Mouse (Mus musculus) v-Abl transformed pro-B cells (cell line): ENCODE results near the gene Thap4.
"Not testable (repeated sequence)": the region's sequence is repeated elsewhere in the genome, so short reads cannot be mapped to it uniquely, and the experiment has no call there.

ENCODE experiments used
- in situ Hi-C, 2 experiments: fragments of 400-800 bp; cut with MboI; formaldehyde crosslinking; loops; one replicate each; pipeline ENCODE4 v1.15.1; 2025; ENCODE audit not compliant: unreplicated experiment in 2 of 2

Thap4 gene

DNA sequence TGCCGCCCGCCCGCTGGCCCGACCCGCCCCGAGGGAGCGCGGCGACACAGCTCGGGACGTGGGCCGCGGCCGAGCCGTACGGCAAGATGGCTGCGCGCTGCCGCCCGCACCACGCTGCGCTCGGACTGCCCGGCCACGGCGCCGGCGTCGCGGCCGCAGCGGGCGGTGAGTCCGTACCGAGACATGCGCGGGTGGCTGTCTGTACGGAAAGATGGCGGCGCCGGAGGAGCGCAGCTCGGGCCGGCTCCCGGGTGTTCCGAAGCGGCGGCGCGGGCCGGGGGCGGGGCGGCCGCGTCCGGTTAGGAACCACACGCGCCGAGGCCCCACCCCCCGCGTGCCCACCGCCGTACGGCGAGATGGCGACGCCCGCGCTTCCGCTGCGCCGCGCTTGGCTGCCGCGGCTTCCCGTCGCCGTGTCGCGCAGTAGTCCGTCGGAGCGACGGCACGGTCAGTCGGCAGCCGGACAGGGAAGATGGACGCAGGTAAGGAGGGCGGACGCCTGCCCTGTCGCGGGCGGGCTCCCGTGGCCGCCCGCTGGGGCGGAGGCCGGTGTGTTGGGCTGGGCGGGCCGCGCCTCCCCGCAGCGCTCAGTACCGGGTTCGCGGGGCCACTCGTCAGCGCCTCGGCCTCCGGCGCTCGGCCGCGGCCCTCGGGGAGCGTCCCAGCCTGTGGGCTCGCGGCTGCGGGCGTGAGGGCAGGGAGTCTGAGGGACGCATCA, at the start of gene Thap4:
Thap4 (minus strand) TSS at position 292 of the 718 bp plus-strand sequence.
- in situ Hi-C loops = loop anchor here in 1 of 2 experiments (10.0 kb wide), 1 partner anchor 50 kb away; the partner anchor contains the start of genes Dtymk and Ing5

DNA sequence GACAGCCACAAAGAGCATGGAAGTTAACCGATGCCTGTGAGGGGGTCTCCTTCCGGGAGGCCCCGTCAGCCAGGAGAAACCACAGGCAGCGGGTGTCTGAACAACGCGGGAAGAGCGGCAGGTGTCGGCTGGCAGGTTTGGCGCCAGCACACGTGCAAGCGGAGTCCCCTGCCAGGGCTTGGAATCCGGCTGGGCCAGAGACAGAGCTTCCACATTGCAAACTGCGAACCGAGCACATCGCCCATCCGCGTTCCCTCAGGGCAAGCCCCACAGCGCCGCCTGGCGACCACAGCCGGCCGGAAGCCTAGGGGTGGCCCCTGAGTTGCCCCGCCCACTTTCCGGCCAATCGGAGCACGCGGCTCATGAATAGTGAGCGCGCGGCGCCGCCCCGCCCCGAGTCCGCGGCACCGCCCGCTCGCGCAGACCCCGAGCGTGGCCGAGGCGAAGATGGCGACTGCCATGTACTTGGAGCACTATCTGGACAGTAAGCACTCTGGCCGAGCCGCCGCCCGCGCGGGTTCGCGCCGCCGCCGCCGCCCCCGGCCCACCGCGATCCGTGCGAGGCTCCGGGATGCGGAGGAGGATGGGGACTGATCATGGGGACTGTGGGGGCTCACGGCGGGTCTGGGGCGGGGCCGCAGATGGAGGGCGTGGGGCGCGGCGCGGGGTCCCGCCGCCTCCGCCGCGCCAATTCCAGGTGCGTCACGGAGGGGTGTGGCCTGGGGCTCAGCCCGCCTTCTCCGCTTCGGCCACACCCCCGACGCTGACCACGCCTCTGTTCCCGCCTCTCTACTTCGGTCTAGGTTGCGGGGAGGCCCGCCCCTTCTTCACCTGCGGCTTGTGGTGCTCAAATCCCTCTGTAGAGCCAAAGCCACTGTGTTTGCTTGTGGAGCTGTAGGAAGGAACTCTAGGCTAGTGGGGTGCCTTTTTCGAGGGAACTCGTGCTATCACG, 49.2 kb upstream of the Thap4 start, which contains the start of gene Ing5:
Ing5 (plus strand) TSS at position 410 of the 952 bp plus-strand sequence.
- in situ Hi-C loops = loop anchor here (10.0 to 25.0 kb wide), 3 partner anchors 49 to 867 kb away; partner anchors contain the start of genes Hdlbp (in 2 of the 2), Atg4b (in 1 of the 2), Capn10 (in 1 of the 2) and Thap4 (in 1 of the 2)

DNA sequence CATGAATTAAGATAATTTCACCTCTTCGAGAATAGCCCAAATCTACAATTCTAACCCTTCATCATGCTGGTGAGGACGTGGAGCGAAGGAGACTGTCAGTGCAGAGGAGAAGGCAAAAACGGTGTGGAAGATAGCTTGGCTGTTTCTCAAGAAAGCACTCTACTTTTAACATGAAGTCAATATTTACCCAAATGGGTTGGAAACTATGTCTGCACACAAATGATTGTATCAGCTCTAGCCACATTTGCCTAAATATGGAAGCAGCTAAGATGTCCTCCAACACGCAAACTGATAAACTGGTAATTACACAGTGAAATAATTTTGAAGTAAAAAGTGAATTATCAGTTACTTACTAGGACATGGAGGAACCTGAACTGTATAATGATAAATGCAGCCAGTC, 48.1 kb upstream of the Thap4 start:
- in situ Hi-C loops = loop anchor here (10.0 to 25.0 kb wide), 3 partner anchors 48 to 865 kb away; partner anchors contain the start of genes Hdlbp (in 2 of the 2), Atg4b (in 1 of the 2), Capn10 (in 1 of the 2) and Thap4 (in 1 of the 2)

DNA sequence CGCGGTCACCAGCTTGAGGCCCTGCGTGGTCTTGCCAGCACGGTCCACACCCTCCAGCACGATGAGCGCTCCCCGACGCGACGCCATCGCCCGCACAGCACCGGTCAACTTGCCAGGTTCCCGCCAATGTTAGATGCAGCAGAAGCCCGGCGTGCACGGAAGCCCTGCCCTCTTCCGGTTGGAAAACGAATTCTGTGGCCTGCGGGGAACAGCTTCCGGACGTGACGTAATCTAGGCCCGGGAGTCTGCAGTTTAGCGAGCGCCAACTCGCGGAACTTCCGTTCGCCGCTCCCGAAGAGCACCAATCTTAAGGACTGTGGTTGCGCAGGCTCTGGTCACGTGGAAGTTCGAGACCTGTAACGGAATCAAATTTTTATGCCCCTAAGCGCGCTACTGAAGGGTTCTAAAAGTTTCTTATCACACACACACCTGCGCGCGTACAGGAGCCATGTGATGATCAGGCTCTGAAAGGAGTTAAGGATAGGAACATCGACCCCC, 47.1 kb upstream of the Thap4 start, which contains the start of gene Dtymk:
Dtymk (minus strand) TSS at position 194 of the 498 bp plus-strand sequence.
- in situ Hi-C loops = loop anchor here (10.0 to 25.0 kb wide), 3 partner anchors 47 to 864 kb away; partner anchors contain the start of genes Hdlbp (in 2 of the 2), Atg4b (in 1 of the 2), Capn10 (in 1 of the 2) and Thap4 (in 1 of the 2)

DNA sequence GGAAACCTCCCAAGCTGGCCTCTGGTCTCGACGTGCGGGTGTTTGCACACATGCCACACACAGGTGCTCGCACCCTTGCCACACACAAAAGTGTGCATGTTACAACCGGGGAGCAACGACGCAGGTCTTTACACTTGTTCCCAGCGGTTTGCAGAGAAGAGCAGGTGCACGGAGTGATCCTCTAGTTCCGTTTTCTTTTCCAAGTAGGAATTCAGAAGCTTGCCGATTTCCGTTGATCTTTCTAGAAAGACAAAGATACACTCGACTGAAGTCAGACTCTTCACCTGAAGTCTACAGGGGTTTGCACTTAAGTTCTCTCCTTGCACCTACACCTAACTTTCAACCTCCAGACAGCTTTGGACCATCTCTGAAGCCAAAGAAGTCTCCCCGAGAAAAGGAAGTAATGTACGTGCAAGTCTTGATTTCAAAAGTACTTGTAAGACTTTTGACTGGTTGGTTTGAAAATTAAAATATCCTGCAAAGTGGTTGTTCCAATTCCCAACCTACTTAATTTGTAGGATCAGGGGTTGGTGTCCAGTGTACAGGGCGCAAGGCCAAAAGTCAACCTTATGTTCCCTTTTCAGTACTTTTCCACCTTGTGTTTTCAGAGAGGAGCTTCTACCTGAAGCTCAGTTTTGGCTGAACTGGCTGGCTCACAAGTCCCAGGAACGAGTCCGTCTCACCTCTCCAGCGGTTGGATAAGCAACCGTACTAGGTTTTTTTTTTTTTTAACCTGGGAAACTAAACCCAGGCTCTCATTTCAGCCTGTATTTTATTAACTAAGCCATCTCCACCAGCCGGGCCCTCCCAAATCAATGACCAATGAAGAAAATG, 46.2 kb upstream of the Thap4 start:
- in situ Hi-C loops = loop anchor here (10.0 to 25.0 kb wide), 3 partner anchors 46 to 864 kb away; partner anchors contain the start of genes Hdlbp (in 2 of the 2), Atg4b (in 1 of the 2), Capn10 (in 1 of the 2) and Thap4 (in 1 of the 2)

DNA sequence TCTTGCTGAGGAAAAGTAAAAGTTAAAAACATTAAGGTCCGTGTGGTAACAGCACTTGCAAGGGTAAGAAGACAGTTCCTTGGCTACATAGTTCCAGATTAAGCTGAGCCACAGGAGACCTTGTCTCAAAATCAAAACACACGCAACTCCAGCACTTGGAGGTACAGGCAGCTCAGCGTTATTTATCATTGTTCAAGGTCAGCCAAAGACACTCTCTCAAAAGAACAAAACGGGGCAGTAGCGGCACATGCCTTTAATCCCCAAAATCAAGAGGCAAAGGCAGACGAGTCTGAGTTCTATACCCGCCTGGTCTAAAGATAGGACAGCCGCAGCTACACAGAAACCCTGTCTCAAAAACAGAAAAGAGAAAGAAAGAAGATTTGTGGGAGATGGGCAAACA, 41.2 kb upstream of the Thap4 start:
- in situ Hi-C loops = loop anchor here in 1 of 2 experiments (10.0 kb wide), 1 partner anchor 131 kb away; no protein-coding TSS in a partner anchor

DNA sequence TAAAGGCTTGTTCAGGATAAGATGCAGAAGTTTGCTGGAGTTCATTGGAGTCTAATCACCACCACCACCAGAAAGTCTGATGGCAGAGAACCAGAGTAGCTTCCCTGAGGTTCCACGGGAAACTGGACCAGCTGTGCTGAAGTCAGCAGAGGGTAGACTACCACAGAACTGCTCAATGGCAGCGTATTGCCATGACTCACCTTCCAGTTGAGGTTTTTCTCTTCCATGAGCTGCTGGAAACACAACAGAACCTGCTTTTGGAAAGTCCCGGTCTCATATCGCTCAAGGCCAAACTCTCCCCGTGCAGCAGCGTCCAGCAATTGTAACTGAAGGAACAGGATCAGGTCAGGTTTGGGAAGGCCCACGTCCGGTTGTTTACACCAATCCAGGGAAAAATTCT, 39.9 kb upstream of the Thap4 start:
- in situ Hi-C loops = loop anchor here in 1 of 2 experiments (10.0 kb wide), 1 partner anchor 130 kb away; no protein-coding TSS in a partner anchor

DNA sequence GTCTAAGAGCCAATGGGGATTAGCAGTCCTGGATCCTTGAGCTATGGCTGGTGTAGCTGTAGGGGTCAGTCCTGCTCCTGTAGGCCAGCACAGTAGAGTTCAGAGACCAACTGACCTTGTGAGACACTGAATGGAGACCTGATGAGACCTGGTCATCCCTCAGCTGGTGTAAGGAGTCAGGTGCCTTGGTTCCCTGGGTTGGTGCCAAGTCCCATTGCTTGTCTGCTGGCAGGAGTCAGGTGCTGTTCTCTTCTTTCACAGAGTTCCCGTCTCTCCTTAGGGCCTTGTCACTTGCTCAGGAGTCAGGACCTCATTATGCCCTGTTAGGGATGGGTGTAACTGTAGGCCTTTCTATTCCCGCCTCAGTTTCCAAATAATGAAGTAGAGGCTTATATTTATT, 32.2 kb upstream of the Thap4 start:
- in situ Hi-C loops = no loop called here

DNA sequence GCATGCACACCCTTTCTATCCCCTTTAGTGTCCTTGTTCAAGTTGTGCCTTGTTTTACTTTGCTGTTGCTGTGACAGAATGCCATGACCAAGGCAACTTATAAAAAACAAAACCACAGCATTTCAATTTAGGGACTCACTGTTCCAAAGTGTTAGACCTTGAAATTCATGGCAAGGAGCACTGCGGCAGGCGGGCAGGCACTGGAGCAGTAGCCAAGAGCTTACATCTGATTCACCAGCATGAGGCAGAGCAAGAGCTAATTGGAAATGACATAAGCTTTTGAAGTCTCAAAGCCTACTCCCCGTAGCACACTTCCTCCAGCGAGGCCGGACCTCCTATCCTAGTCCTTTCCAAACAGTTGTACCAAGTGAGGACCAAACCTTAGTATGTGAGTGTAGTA, 22.0 kb upstream of the Thap4 start:
- in situ Hi-C loops = no loop called here

DNA sequence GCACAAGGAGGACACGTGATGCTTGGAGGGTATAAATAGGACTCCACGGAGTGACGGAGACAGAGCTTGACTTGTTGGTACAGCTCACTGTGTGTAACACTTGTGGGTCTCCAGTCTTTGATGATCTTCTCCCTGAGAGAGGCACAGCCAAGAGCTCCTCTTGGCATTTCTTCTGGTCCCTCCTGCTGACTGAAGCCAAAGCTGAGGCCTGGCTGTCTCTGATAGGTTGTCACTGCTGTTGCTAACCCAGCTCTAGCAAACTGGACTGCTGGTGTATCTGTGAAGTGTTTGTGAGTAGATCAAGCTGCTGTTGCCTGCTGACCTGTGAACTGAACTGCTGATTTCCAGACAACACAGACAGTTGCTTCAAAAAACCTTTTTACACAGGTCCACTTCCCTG, 15.2 kb upstream of the Thap4 start:
- in situ Hi-C loops = no loop called here

DNA sequence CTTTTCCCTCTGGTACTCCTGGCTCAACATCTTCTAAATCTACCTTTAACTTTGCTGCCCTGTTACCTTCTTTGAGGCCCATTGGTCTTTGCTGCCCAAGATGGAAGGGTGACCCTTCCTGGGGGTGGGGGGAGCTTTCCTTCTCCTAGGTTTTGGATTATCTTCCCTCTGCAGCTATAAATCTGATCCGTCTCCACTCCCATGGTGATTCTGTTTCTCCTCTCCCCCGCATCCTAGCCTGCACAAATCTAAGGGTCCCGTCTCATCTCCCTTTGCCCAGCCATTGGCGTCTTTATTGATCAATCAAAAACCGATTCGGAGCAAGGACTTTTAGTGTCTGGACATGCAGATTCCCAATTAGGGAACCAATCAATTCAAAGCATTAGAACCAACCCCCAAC, 12.9 kb upstream of the Thap4 start:
- in situ Hi-C loops = no loop called here

DNA sequence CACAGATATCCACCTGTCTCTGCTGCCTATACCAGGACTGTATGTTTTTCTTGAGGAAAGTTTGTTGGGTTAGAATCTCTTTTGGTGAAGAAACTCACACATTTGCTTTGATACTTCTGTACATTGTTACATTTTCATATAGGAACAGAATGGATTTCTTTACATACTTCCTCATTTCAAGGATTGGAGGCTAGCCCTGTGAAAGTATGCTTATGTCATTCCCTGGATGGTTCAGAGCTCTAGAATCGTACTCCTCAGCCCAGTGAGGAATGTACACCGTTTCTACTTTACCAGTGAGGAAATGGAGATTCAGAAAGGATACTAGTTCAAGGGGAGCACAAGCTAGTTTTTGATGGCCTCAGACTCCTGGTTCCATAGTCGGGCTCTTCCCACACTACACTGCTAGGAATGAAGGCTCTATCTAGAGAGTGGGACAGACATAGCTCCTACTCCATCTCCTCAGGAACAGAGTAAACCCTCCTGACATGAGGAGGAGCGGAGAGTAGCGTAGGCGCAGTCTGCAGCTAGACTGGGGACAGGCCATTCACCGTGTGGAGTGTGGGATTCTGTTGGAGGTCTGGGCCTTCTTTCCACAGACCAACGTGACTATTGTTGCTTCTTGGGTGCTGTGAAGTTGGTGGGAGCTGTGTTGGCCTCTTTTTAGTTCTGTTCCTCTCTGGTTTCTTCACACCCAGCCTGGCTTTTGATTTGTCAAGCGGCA, 10.4 kb upstream of the Thap4 start:
- in situ Hi-C loops = no loop called here

DNA sequence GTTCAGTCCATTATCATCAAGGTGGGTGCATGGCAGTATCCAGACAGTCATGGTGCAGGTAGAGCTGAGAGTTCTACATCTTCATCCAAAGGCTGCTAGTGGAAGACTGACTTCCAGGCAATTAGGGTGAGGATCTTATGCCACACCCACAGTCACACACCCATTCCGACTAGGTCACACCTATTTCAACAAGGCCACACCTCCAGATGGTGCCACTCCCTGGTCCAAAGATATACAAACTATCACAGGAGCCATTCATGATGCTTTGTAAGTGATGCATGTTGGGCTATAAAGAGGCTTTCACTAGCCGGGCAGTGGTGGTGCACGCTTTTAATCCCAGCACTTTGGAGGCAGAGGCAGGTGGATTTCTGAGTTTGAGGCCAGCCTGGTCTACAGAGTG, 8.9 kb upstream of the Thap4 start:
- in situ Hi-C loops = not testable (repeated sequence)

DNA sequence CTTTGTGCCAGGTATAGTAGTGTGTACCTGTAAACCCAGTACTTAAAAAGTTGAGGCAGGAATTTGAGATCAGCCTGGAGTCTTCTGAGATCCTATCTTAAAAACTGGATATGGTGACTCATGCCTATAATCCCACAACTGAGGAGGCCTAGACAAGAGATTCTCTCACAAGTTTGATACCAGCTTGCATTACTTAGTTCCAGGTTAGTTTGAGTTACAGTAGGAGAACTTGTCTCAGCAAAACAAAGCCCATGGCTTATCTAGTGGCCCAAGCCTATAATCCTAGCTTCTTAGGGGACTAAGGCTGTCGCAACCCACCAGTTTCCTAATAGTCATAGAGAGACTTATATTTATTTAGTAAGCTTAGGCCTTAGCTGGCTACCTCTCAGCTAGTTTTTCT, 5.4 kb upstream of the Thap4 start:
- in situ Hi-C loops = no loop called here

DNA sequence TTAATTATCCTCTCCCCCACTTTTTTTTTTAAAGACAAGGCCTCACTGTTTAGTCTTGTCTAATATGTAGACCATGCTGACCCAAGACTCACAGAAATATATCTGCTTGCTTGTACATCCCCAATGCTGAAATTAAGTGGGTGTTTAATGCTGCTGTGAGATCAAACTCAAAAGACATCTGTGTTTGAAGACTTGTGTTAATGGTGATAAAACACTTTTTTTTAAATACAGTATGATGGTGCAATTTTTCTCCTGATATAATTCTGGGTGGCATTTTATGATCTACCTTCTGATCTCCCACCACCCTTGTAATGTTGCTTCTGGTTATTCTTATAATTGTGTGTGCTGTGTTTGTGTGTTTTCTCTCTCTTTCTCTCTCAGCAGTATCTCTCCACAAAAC, 1.5 kb upstream of the Thap4 start:
- in situ Hi-C loops = loop anchor here in 1 of 2 experiments (10.0 kb wide), 1 partner anchor 49 kb away; the partner anchor contains the start of genes Dtymk and Ing5

DNA sequence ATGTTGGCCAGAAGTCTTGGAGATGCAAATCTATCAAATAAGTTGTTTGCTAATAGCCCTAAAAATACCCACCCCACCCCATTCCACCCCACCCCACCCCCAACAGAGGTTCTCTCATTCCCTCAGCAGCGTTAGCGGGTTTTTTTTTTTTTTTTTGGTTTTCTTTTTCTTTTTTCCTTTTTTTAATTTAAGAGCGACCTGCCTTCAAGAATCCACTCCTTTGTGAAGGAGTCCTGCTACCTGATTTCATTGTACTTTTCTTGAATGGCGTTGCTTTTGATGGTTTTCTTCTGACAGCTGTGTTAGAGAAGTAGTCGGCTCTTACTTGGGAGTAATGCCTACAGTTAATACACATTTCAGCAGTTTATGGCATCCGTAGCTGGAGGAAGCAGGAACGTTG, 954 bp upstream of the Thap4 start:
- in situ Hi-C loops = loop anchor here in 1 of 2 experiments (10.0 kb wide), 1 partner anchor 49 kb away; the partner anchor contains the start of genes Dtymk and Ing5

DNA sequence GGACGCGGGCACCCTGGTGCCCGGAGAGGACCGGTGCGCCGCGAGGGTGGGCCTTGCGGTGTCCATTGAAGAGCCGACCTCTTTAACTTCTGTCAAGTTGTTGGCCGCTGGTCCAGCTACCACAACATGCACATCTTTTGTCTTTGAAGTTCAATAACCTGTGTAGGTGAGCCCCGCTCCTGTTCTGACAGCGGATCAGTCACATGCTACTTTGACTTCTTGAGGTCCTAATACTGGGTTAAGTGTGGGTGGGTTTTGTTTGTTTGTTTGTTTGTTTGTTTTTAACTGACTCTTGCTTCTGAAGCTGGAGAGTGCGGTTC, 587 bp upstream of the Thap4 start:
- in situ Hi-C loops = loop anchor here in 1 of 2 experiments (10.0 kb wide), 1 partner anchor 50 kb away; the partner anchor contains the start of genes Dtymk and Ing5

DNA sequence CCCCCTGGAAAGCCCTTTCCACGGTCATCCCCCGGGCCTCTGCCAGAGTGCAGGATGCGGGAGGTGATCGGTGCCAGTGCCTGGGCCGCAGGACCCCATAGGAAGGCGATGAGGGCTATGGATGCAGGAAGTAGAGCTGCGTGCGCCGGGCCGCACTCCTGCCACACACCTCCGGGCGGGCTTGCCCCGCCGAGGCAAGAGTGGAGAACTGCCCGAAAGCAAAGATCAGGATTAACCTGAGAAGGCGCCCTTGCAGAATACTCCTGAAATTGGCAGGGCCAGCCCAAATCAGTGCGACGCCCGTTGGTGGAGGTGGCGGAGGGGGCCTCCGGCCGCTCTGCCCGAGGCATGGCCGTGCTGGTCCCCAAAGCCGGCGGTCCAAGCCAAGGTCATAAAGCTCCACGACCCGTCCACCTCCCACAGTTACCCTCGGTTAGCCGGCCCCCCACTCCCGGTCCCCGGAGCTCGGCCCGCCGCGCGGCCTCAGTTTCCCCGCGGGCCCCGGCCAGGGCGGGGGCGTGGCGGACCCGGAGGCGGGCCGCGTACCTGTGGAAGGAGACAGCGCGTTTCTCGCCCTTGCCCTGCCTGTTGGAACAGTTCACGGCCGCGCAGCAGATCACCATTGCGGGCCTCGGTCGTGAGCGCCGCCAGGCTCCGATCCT, 622 bp downstream of the Thap4 start:
- in situ Hi-C loops = loop anchor here in 1 of 2 experiments (10.0 kb wide), 1 partner anchor 51 kb away; the partner anchor contains the start of genes Dtymk and Ing5
